Mouse (Mus musculus): ENCODE results near the gene Drap1.
A peak's percentile ranks its signal among the peaks of the same experiment; 100 is the strongest.

DNA sequence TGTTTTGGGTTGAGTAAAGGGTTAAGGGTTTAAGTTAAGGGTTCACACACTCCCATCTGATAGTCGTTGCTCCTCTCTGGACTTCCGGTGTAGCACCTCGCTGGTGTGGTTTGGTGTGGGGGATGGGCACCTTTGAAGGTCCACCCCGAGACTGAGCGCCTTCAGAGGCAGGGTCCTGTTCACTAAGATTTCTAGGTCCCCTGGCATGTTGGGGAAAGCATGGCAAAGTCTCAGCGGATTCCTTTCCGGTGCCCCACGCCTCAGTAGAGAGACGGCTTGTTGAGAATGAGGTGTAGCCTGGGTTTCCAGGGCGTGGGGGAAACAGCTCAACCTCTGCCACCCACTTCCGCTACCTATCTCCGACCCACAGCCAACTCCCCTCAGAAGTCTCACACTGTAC, 35.1 kb downstream of the Drap1 start:
- TF ChIP-seq CTCF (IDR thresholded peaks at IDR 0.05; ENCODE audit: control insufficient read depth, insufficient read depth, low read length) (no peak), POLR2A (IDR thresholded peaks at IDR 0.05; ENCODE audit: borderline replicate concordance, control insufficient read depth, low read depth, low read length) (peak; percentile 48; the same call in 1 of the 2 replicates)

Measured in bone marrow, adult 2 months (tissue).